1 mouse cellular context compared by ENCODE assay signal in the genomic region with DNA sequence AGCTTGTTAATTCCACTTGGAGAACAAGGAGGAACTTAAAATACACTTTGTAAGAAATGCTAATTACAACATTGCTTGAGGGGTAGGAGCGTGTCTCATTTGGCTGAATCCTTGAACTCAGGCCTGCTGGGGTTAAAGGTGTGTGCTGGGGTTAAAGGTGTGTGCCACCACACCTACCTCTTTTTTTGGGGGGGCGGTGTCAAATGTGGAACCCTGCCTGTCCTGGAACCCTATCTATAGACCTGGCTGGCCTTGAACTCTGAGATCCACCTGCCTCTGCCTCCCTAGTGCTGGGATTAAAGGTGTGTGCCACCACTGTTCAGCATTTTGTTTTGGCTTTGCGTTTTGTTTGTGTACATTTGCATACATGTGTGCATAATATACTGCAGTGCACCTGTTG.
TF ChIP-seq lines count a peak whose summit lies in the region.

No protein-coding gene starts in this region.

TF ChIP-seq in CH12.LX, 34 proteins besides CTCF, POLR2A, EP300 and RAD21:
- TF ChIP-seq SIN3A (IDR thresholded peaks at IDR 0.05; ENCODE audit: low read length), result no peak
- no peak for TF ChIP-seq ZNF384 (IDR thresholded peaks at IDR 0.05; ENCODE audit: low read depth, low read length)
- TF ChIP-seq JUND (conservative IDR thresholded peaks at IDR 0.05; ENCODE audit: low read depth, low read length), result no peak
- TF ChIP-seq RCOR1 (conservative IDR thresholded peaks at IDR 0.05; ENCODE audit: low read depth, low read length), result no peak
- no peak for TF ChIP-seq MEF2A (IDR thresholded peaks at IDR 0.05; ENCODE audit: borderline replicate concordance, low read depth, low read length)
- TF ChIP-seq ETS1 (conservative IDR thresholded peaks at IDR 0.05; ENCODE audit: low read depth, low read length), result no peak
- TF ChIP-seq SMC3 (IDR thresholded peaks at IDR 0.05; ENCODE audit: low read depth, low read length), result no peak
- no peak for TF ChIP-seq MXI1 (IDR thresholded peaks at IDR 0.05; ENCODE audit: low read depth, low read length)
- no peak for TF ChIP-seq ZMIZ1 (IDR thresholded peaks at IDR 0.05; ENCODE audit: low read depth, low read length)
TF ChIP-seq in CH12.LX: peak in this region for 0.
